In genomic region chr3:83155600-83155999, GRCm38 (mm10) we compare ENCODE assay signal across 14 mouse cellular contexts. TPM values are rescaled to one million over a fixed set of nuclear protein-coding genes. Genes with fewer than 3 reads are reported as not detected.
A peak's percentile ranks its signal among the peaks of the same experiment; 100 is the strongest.
DNase-seq lines count a peak whose midpoint lies in the region; ATAC-seq and TF ChIP-seq lines count a peak whose summit lies in the region.
"Had no signal": no experiment of that assay in that cellular context is flagged by ENCODE, and none has a peak within 500 bp of the region (broad histone marks: within the 10 kb centered on the region; RNA-seq: fewer than 3 reads in every experiment).

No protein-coding gene starts in this region.

- TF ChIP-seq CTCF in liver, postnatal 0 days (IDR thresholded peaks at IDR 0.05; ENCODE audit: low read depth), result no peak

- no peak overlapping the region for H3K9ac ChIP-seq in liver, postnatal 0 days (replicated peaks)
- H3K9ac ChIP-seq in liver, embryonic 12.5 days, result no peak overlapping the region
- no peak overlapping the region for H3K9ac ChIP-seq in intestine, embryonic 16.5 days (ENCODE audit: low read depth, low read length)

- peak; percentile 31 to 36 for DNase-seq in heart, adult 18-20 months
- DNase-seq in heart, postnatal 25 days (ENCODE audit: low spot score), result no peak
- peak; percentile 13 for DNase-seq in liver, postnatal 0 days
- peak; percentile 50 for DNase-seq in lung, postnatal 36 days
- no peak for DNase-seq in spleen, postnatal 36 days (ENCODE audit: low spot score in 2 of 2)
- no peak for DNase-seq in thymus, postnatal 4 days
- DNase-seq: cerebellum, postnatal 36 days; right cerebral cortex, adult 18-20 months had no signal

- H3K9me3 ChIP-seq in liver, postnatal 0 days (ENCODE audit: low read length), result no peaks in the 10 kb centered on the region
- H3K9me3 ChIP-seq in liver, embryonic 12.5 days (replicated peaks), result no peaks in the 10 kb centered on the region
- H3K9me3 ChIP-seq in intestine, embryonic 16.5 days (ENCODE audit: control insufficient read depth, low read length), result no peaks in the 10 kb centered on the region

- no peaks in the 10 kb centered on the region for H3K4me1 ChIP-seq in liver, postnatal 0 days (ENCODE audit: insufficient read depth)
- H3K4me1 ChIP-seq in liver, embryonic 12.5 days, result no peaks in the 10 kb centered on the region
- H3K4me1 ChIP-seq in intestine, embryonic 16.5 days (ENCODE audit: control insufficient read depth, insufficient read depth, low read length), result peaks cover 5% of the 10 kb centered on the region; the same call in 1 of the 2 replicates

- TF ChIP-seq EP300 in liver, postnatal 0 days (IDR thresholded peaks at IDR 0.05; ENCODE audit: low read depth), result no peak

- ATAC-seq in liver, postnatal 0 days, result peak; percentile 50; the same call in 1 of the 2 replicates
- ATAC-seq in liver, embryonic 12.5 days, result no peak
- peak; percentile 70 for ATAC-seq in intestine, embryonic 16.5 days
- ATAC-seq: CD4-positive, CD25-positive, alpha-beta regulatory T cell, adult 4 months; inflammation-experienced regulatory T-cells, adult 6 months had no signal

- H3K36me3 ChIP-seq in liver, postnatal 0 days (replicated peaks; ENCODE audit: insufficient read depth, low read length), result no peaks in the 10 kb centered on the region
- no peaks in the 10 kb centered on the region for H3K36me3 ChIP-seq in liver, embryonic 12.5 days
- no peaks in the 10 kb centered on the region for H3K36me3 ChIP-seq in intestine, embryonic 16.5 days (ENCODE audit: control insufficient read depth, insufficient read depth, low read length)

- H3K27ac ChIP-seq in liver, postnatal 0 days (ENCODE audit: low read depth), result no peak overlapping the region
- no peak overlapping the region for H3K27ac ChIP-seq in liver, embryonic 12.5 days
- no peak overlapping the region for H3K27ac ChIP-seq in intestine, embryonic 16.5 days (ENCODE audit: low read length)

- H3K4me2 ChIP-seq in liver, postnatal 0 days (ENCODE audit: low read depth, low read length), result no peak overlapping the region
- H3K4me2 ChIP-seq in liver, embryonic 12.5 days, result no peak overlapping the region
- H3K4me2 ChIP-seq in intestine, embryonic 16.5 days (ENCODE audit: low read depth, low read length), result no peak overlapping the region

- no peak overlapping the region for H3K4me3 ChIP-seq in liver, postnatal 0 days (ENCODE audit: low read depth, low read length)
- no peak overlapping the region for H3K4me3 ChIP-seq in liver, embryonic 12.5 days
- H3K4me3 ChIP-seq in intestine, embryonic 16.5 days (ENCODE audit: low read length), result no peak overlapping the region
- H3K4me3 ChIP-seq: erythroblast, embryonic 14.5 days; myocyte had no signal

- intact Hi-C loops in heart, postnatal 25 days (cut with DNase I), result no loop called here

- no peaks in the 10 kb centered on the region for H3K27me3 ChIP-seq in liver, postnatal 0 days (ENCODE audit: insufficient read depth, low read length)
- H3K27me3 ChIP-seq in liver, embryonic 12.5 days (replicated peaks), result no peaks in the 10 kb centered on the region
- no peaks in the 10 kb centered on the region for H3K27me3 ChIP-seq in intestine, embryonic 16.5 days (replicated peaks; ENCODE audit: control insufficient read depth, insufficient read depth, low read length)

- WGBS in liver, postnatal 0 days (ENCODE audit: insufficient replicate concordance), result 44% methylated on average over 4 of the region's 4 CpGs
- 41% methylated on average over 4 of the region's 4 CpGs for WGBS in liver, embryonic 12.5 days (ENCODE audit: insufficient replicate concordance)
- 25% methylated on average over 4 of the region's 4 CpGs for whole genome bisulfite sequencing in intestine, embryonic 16.5 days

RNA-seq across cellular contexts. Expression of gene Dchs2, which starts 27.9 kb away (rescaled TPM):
- total RNA-seq in heart, adult 18-20 months (2021), result under 1 TPM; 0.62 to 0.82 TPM
- under 1 TPM; 0.64 to 0.70 TPM for total RNA-seq in heart, postnatal 25 days (2021)
- polyA plus RNA-seq in liver, postnatal 0 days (2015; fragmentation: Nextera tagmentation; extraction: Ambion mirVana), result 0.02 TPM in 2 replicates
- polyA plus RNA-seq in liver, embryonic 12.5 days (2016; fragmentation: Nextera tagmentation; extraction: Ambion mirVana), result 0.01 and 0.02 TPM in 2 replicates
- polyA plus RNA-seq in intestine, embryonic 16.5 days (2015; fragmentation: Nextera tagmentation; extraction: Ambion mirVana), result 0.06 and 0.12 TPM in 2 replicates
- polyA plus RNA-seq: CD4-positive, CD25-positive, alpha-beta regulatory T cell, adult 4 months; inflammation-experienced regulatory T-cells, adult 6 months had no signal

Comparison
In these comparisons a context has a peak if more than half of its experiments do, and no peak if none do; other contexts are left out.
1. DNase-seq: peak in heart, adult 18-20 months (2 of 2), liver, postnatal 0 days (single experiment) and lung, postnatal 36 days (single experiment); none in heart, postnatal 25 days (single experiment), spleen, postnatal 36 days (0 of 2) and thymus, postnatal 4 days (single experiment).